Mouse (Mus musculus): ENCODE measurements around the gene Sumo1. TPM values are rescaled to one million over a fixed set of nuclear protein-coding genes. Genes with fewer than 3 reads are reported as not detected.

The Sumo1 gene
- polyA plus RNA-seq, 1 experiment from 2014 or later = 307 TPM

DNA sequence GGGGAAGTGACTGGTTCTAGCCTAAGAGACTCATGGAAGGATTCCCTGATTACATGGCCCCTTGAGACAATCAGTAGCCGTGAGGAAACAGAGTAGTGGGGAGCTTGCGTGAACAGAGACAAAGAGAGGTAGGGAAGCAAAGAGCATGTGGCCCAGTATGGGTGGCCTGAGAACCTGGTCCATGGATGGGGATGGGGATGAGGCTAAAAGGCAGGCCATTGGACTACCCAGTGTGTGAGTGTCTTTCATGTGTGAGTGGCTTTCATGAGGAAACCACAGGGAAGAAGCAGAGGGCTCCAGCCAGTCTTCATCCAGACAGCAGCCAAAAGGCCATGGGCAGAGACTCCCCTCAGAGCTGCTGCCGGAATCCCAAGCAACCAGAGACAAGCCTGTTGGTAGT is 96.8 kb downstream of the Sumo1 start:
- peaks cover 7% of the 10 kb centered on the region; the same call in 1 of the 2 replicates for H3K4me1 ChIP-seq (ENCODE audit: control insufficient read depth, insufficient read depth, low read depth, low read length)
- peak overlapping the region; percentile 71 for H3K27ac ChIP-seq (ENCODE audit: low read depth, low read length)
- WGBS = 52% methylated on average over 3 of the region's 3 CpGs
- H3K4me3 ChIP-seq (ENCODE audit: low read length) = no peak overlapping the region
- peak; percentile 18; the same call in 1 of the 2 replicates for ATAC-seq
- no peaks in the 10 kb centered on the region for H3K27me3 ChIP-seq (replicated peaks; ENCODE audit: control insufficient read depth, insufficient read depth, low read length)
- no peaks in the 10 kb centered on the region for H3K36me3 ChIP-seq (ENCODE audit: control insufficient read depth, insufficient read depth, low read length)
- H3K9ac ChIP-seq (ENCODE audit: low read depth, low read length) = peak overlapping the region; percentile 53; the same call in 1 of the 2 replicates
- H3K4me2 ChIP-seq (ENCODE audit: low read length) = peak overlapping the region; percentile 68
- H3K9me3 ChIP-seq (ENCODE audit: control insufficient read depth, low read length) = no peaks in the 10 kb centered on the region

DNA sequence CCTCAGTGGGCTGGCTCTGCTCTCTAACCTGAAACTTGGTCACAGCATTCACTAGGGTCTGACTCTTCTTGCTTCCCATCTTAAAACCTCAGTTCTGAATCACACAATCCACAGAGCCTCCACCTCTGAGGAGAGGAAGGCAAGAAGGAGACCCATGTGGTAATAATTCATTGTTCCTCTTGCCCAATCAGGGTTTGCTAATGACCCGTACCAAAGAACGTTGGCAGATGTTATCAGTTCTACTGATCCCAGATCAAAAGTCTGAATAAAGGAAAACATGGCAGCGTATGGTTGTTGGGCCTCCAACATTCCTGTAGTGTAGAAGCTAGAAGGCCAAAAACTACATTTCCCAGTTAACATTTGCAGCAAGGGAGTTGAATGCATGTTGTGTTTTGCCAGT is 99.1 kb downstream of the Sumo1 start:
- H3K4me3 ChIP-seq (ENCODE audit: low read length) = no peak overlapping the region
- no peak overlapping the region for H3K4me2 ChIP-seq (ENCODE audit: low read length)
- 92% methylated on average over 3 of the region's 3 CpGs for WGBS
- peaks cover 7% of the 10 kb centered on the region for H3K4me1 ChIP-seq (ENCODE audit: control insufficient read depth, insufficient read depth, low read depth, low read length)
- H3K9me3 ChIP-seq (ENCODE audit: control insufficient read depth, low read length) = no peaks in the 10 kb centered on the region
- H3K27me3 ChIP-seq (replicated peaks; ENCODE audit: control insufficient read depth, insufficient read depth, low read length) = no peaks in the 10 kb centered on the region
- no peak overlapping the region for H3K27ac ChIP-seq (ENCODE audit: low read depth, low read length)
- H3K36me3 ChIP-seq (ENCODE audit: control insufficient read depth, insufficient read depth, low read length) = no peaks in the 10 kb centered on the region
- H3K9ac ChIP-seq (ENCODE audit: low read depth, low read length) = no peak overlapping the region
- ATAC-seq = no peak

DNA sequence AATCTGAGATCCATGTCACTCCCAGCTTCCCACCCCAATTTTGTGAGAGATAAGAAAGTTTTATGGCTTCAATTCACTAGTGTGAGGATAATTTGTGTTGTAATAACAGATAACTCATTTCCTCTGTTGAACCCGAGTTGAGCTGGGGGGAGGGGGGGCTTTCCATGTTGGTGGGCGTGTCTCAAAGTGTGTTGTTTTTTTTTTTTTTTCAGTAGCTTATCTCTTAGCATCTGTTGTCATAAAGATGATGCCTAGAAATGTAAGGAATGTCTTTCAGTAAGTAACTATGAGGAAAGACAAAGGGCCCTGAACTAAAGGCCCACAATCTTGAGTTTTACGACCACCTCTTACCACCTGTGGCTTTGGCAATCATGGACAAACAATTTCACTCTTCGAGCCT is 99.9 kb downstream of the Sumo1 start:
- ATAC-seq = no peak
- WGBS = 80% methylated on average over 4 of the region's 4 CpGs

DNA sequence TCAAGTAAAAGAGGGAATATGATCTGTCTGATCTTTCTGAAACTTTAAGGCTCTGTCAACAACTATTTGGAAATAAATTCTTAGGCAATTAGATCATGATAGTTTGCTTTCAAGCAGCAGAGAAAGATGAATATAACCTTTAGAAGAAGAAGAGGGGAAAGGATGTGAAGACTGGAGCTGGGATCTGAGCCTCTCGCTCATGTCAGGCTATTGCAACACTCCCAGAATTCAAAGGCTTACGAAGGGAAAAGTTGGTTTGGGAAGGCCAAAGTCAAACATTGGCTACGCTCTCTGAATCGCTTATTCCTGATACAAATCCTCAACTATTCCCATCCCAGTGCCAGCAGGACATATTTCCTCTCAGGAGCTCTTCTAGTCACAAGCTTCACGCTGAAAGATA is 101.3 kb downstream of the Sumo1 start:
- peaks cover 6% of the 10 kb centered on the region for H3K4me1 ChIP-seq (ENCODE audit: control insufficient read depth, insufficient read depth, low read depth, low read length)
- 90% methylated on average over 5 of the region's 5 CpGs for WGBS
- no peak overlapping the region for H3K9ac ChIP-seq (ENCODE audit: low read depth, low read length)
- H3K27me3 ChIP-seq (replicated peaks; ENCODE audit: control insufficient read depth, insufficient read depth, low read length) = no peaks in the 10 kb centered on the region
- H3K27ac ChIP-seq (ENCODE audit: low read depth, low read length) = no peak overlapping the region
- H3K4me3 ChIP-seq (ENCODE audit: low read length) = no peak overlapping the region
- no peak overlapping the region for H3K4me2 ChIP-seq (ENCODE audit: low read length)
- no peak for ATAC-seq
- no peaks in the 10 kb centered on the region for H3K36me3 ChIP-seq (ENCODE audit: control insufficient read depth, insufficient read depth, low read length)
- no peaks in the 10 kb centered on the region for H3K9me3 ChIP-seq (ENCODE audit: control insufficient read depth, low read length)

More for the DNA sequence above, 99.9 kb downstream of the Sumo1 start:
- H3K9me3 ChIP-seq (ENCODE audit: control insufficient read depth, low read length) = no peaks in the 10 kb centered on the region
- no peak overlapping the region for H3K27ac ChIP-seq (ENCODE audit: low read depth, low read length)
- no peaks in the 10 kb centered on the region for H3K27me3 ChIP-seq (replicated peaks; ENCODE audit: control insufficient read depth, insufficient read depth, low read length)
- H3K4me3 ChIP-seq (ENCODE audit: low read length) = no peak overlapping the region
- H3K4me1 ChIP-seq (ENCODE audit: control insufficient read depth, insufficient read depth, low read depth, low read length) = peaks cover 7% of the 10 kb centered on the region
- no peaks in the 10 kb centered on the region for H3K36me3 ChIP-seq (ENCODE audit: control insufficient read depth, insufficient read depth, low read length)
- H3K4me2 ChIP-seq (ENCODE audit: low read length) = no peak overlapping the region
- no peak overlapping the region for H3K9ac ChIP-seq (ENCODE audit: low read depth, low read length)

GRCm38 (mm10) chr1:59568283-59568682 is 102.4 kb downstream of the Sumo1 start:
- no peak overlapping the region for H3K4me3 ChIP-seq (ENCODE audit: low read length)
- ATAC-seq = no peak
- no peaks in the 10 kb centered on the region; the same call in 1 of the 2 replicates for H3K4me1 ChIP-seq (ENCODE audit: control insufficient read depth, insufficient read depth, low read depth, low read length)
- no peaks in the 10 kb centered on the region for H3K27me3 ChIP-seq (replicated peaks; ENCODE audit: control insufficient read depth, insufficient read depth, low read length)
- H3K27ac ChIP-seq (ENCODE audit: low read depth, low read length) = no peak overlapping the region
- 0 out of 2 replicates have a peak, but pooled peaks cover under 1% of the 10 kb centered on the region for H3K9me3 ChIP-seq (ENCODE audit: control insufficient read depth, low read length)
- 90% methylated on average over 1 of the region's 1 CpGs for WGBS
- H3K4me2 ChIP-seq (ENCODE audit: low read length) = no peak overlapping the region
- no peak overlapping the region for H3K9ac ChIP-seq (ENCODE audit: low read depth, low read length)
- H3K36me3 ChIP-seq (ENCODE audit: control insufficient read depth, insufficient read depth, low read length) = no peaks in the 10 kb centered on the region

DNA sequence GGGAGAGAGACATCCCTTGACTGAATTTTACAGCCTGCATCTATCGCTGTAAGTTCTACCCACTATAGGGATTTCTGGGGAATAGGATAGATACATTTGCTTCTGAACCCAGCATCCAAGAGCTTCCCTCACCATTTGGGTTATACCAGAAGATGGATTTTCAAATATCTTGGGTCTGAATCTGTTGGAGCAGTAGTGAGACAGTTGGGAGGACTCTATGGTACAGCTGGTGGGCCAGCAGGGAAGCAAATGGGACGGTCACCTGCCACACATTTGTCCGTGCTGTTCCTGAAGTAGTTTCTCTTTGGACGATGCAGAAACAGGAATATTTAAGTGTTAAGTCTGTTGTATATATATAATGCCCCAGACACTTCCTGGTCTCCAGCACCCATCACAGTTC is 103.1 kb downstream of the Sumo1 start:
- Histone ChIP-seq H3K4me3 (ENCODE audit: low read length) (no peak overlapping the region), H3K4me1 (ENCODE audit: control insufficient read depth, insufficient read depth, low read depth, low read length) (no peaks in the 10 kb centered on the region; the same call in 1 of the 2 replicates), H3K9ac (ENCODE audit: low read depth, low read length) (no peak overlapping the region), H3K36me3 (ENCODE audit: control insufficient read depth, insufficient read depth, low read length) (no peaks in the 10 kb centered on the region), H3K4me2 (ENCODE audit: low read length) (no peak overlapping the region), H3K27me3 (replicated peaks; ENCODE audit: control insufficient read depth, insufficient read depth, low read length) (no peaks in the 10 kb centered on the region), H3K9me3 (ENCODE audit: control insufficient read depth, low read length) (0 out of 2 replicates have a peak, but pooled peaks cover 2% of the 10 kb centered on the region), H3K27ac (ENCODE audit: low read depth, low read length) (no peak overlapping the region)
- WGBS = 82% methylated on average over 4 of the region's 4 CpGs
- ATAC-seq = no peak

- no peak overlapping the region for H3K27ac ChIP-seq (ENCODE audit: low read depth, low read length)
- H3K36me3 ChIP-seq (ENCODE audit: control insufficient read depth, insufficient read depth, low read length) = no peaks in the 10 kb centered on the region
- no peaks in the 10 kb centered on the region for H3K27me3 ChIP-seq (replicated peaks; ENCODE audit: control insufficient read depth, insufficient read depth, low read length)
- no peak overlapping the region for H3K9ac ChIP-seq (ENCODE audit: low read depth, low read length)
- 0 out of 2 replicates have a peak, but pooled peaks cover 2% of the 10 kb centered on the region for H3K9me3 ChIP-seq (ENCODE audit: control insufficient read depth, low read length)
- H3K4me2 ChIP-seq (ENCODE audit: low read length) = no peak overlapping the region
- H3K4me1 ChIP-seq (ENCODE audit: control insufficient read depth, insufficient read depth, low read depth, low read length) = no peaks in the 10 kb centered on the region; the same call in 1 of the 2 replicates
- 67% methylated on average over 6 of the region's 6 CpGs for WGBS
- ATAC-seq = peak; percentile 60; the same call in 1 of the 2 replicates
- H3K4me3 ChIP-seq (ENCODE audit: low read length) = no peak overlapping the region
These were observed 103.7 kb downstream of the Sumo1 start for GRCm38 (mm10) chr1:59566926-59567325.

- Histone ChIP-seq H3K4me1 (ENCODE audit: control insufficient read depth, insufficient read depth, low read depth, low read length) (no peaks in the 10 kb centered on the region; the same call in 1 of the 2 replicates), H3K27me3 (replicated peaks; ENCODE audit: control insufficient read depth, insufficient read depth, low read length) (no peaks in the 10 kb centered on the region), H3K4me3 (ENCODE audit: low read length) (no peak overlapping the region), H3K27ac (ENCODE audit: low read depth, low read length) (no peak overlapping the region), H3K4me2 (ENCODE audit: low read length) (no peak overlapping the region), H3K9me3 (ENCODE audit: control insufficient read depth, low read length) (0 out of 2 replicates have a peak, but pooled peaks cover 2% of the 10 kb centered on the region), H3K36me3 (ENCODE audit: control insufficient read depth, insufficient read depth, low read length) (no peaks in the 10 kb centered on the region), H3K9ac (ENCODE audit: low read depth, low read length) (no peak overlapping the region)
- 73% methylated on average over 7 of the region's 7 CpGs for WGBS
- no peak for ATAC-seq
These were observed 104.4 kb downstream of the Sumo1 start for GRCm38 (mm10) chr1:59566281-59566680.

DNA sequence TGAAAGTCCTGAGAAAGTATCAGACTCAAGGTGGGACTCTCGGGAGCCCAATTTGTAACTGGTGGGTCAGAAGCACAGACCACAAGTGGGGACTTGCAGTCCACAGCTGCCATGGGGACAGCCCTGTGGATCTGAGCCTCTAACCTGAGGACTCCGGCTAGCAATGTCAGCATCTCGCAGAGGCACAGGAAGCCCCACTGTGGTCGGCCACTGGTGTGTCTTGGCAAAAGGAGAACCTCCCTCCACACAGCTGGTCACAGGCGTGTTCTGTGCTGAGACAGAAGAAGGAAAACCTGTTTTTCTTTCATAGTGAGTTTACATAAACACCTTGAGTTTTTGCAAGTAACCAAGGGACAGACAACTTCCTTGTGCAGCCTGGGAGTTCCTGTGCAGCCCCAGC is 104.8 kb downstream of the Sumo1 start:
- H3K4me3 ChIP-seq (ENCODE audit: low read length) = no peak overlapping the region
- no peaks in the 10 kb centered on the region; the same call in 1 of the 2 replicates for H3K4me1 ChIP-seq (ENCODE audit: control insufficient read depth, insufficient read depth, low read depth, low read length)
- H3K4me2 ChIP-seq (ENCODE audit: low read length) = no peak overlapping the region
- no peak for ATAC-seq
- H3K9ac ChIP-seq (ENCODE audit: low read depth, low read length) = no peak overlapping the region
- H3K27me3 ChIP-seq (replicated peaks; ENCODE audit: control insufficient read depth, insufficient read depth, low read length) = no peaks in the 10 kb centered on the region
- H3K27ac ChIP-seq (ENCODE audit: low read depth, low read length) = no peak overlapping the region
- H3K36me3 ChIP-seq (ENCODE audit: control insufficient read depth, insufficient read depth, low read length) = no peaks in the 10 kb centered on the region
- WGBS = 84% methylated on average over 5 of the region's 5 CpGs
- 0 out of 2 replicates have a peak, but pooled peaks cover 2% of the 10 kb centered on the region for H3K9me3 ChIP-seq (ENCODE audit: control insufficient read depth, low read length)
